Comparison of ENCODE assay signal across 9 mouse cellular contexts in genomic region chr9:40637705-40638393, GRCm38 (mm10). TPM values are rescaled to one million over a fixed set of nuclear protein-coding genes. Genes with fewer than 3 reads are reported as not detected.
DNase-seq lines count a peak whose midpoint lies in the region; ATAC-seq and TF ChIP-seq lines count a peak whose summit lies in the region.
"Had no signal": no experiment of that assay in that cellular context is flagged by ENCODE, and none has a peak within 500 bp of the region (broad histone marks: within the 10 kb centered on the region; RNA-seq: fewer than 3 reads in every experiment).

No protein-coding gene starts in this region.

- no peaks in the 10 kb centered on the region for H3K27me3 ChIP-seq in heart, embryonic 15.5 days
- no peaks in the 10 kb centered on the region for H3K27me3 ChIP-seq in hindbrain, embryonic 12.5 days
- no peaks in the 10 kb centered on the region for H3K27me3 ChIP-seq in midbrain, embryonic 11.5 days (ENCODE audit: control insufficient read depth, insufficient read depth, low read length)

- no peaks in the 10 kb centered on the region for H3K36me3 ChIP-seq in heart, embryonic 15.5 days
- no peaks in the 10 kb centered on the region for H3K36me3 ChIP-seq in hindbrain, embryonic 12.5 days
- H3K36me3 ChIP-seq in midbrain, embryonic 11.5 days (ENCODE audit: control insufficient read depth, insufficient read depth, low read length) = no peaks in the 10 kb centered on the region

- DNase-seq in heart, postnatal 14 days = no peak
- DNase-seq in midbrain, embryonic 11.5 days (ENCODE audit: low spot score, missing footprints) = peak; percentile 92
- no peak for DNase-seq in left cerebral cortex, adult 11 months (ENCODE audit: low spot score)
- DNase-seq in thymus, postnatal 25 days = no peak
- DNase-seq in urinary bladder, postnatal 10 days (ENCODE audit: low spot score) = no peak

- H3K4me3 ChIP-seq in heart, embryonic 15.5 days = peak overlapping the region; percentile 60
- H3K4me3 ChIP-seq in cortical plate, adult 2 months (ENCODE audit: insufficient read depth, low read length) = peak overlapping the region; percentile 37
- H3K4me3 ChIP-seq in hindbrain, embryonic 12.5 days = peak overlapping the region; percentile 27
- peak overlapping the region; percentile 32 for H3K4me3 ChIP-seq in midbrain, embryonic 11.5 days (ENCODE audit: low read depth, low read length)

- ATAC-seq in heart, embryonic 15.5 days (replicated peaks; ENCODE audit: insufficient number of reproducible peaks, insufficient read depth, low FRiP score, low read depth) = peak; percentile 3; the same call in 1 of the 2 replicates
- peak; percentile 15; the same call in 1 of the 2 replicates for ATAC-seq in hindbrain, embryonic 12.5 days (ENCODE audit: low FRiP score)
- ATAC-seq in midbrain, embryonic 11.5 days (ENCODE audit: low FRiP score) = peak; percentile 31

- intact Hi-C loops in heart, postnatal 14 days (cut with DNase I) = no loop called here

- TF ChIP-seq POLR2A in cortical plate, adult 2 months (IDR thresholded peaks at IDR 0.05; ENCODE audit: extremely low read depth, insufficient read depth, low read length) = no peak

- H3K9me3 ChIP-seq in heart, embryonic 15.5 days (replicated peaks) = no peaks in the 10 kb centered on the region
- H3K9me3 ChIP-seq in hindbrain, embryonic 12.5 days (replicated peaks) = no peaks in the 10 kb centered on the region
- H3K9me3 ChIP-seq in midbrain, embryonic 11.5 days (ENCODE audit: control insufficient read depth, low read length) = no peaks in the 10 kb centered on the region

- peak overlapping the region; percentile 57 for H3K9ac ChIP-seq in heart, embryonic 15.5 days
- 0 out of 2 replicates have a peak overlapping the region, but pooled peaks have one; percentile 36 for H3K9ac ChIP-seq in hindbrain, embryonic 12.5 days
- H3K9ac ChIP-seq in midbrain, embryonic 11.5 days (ENCODE audit: low read length) = peak overlapping the region; percentile 55; the same call in 1 of the 2 replicates

- peaks cover 8% of the 10 kb centered on the region for H3K4me1 ChIP-seq in heart, embryonic 15.5 days (replicated peaks)
- H3K4me1 ChIP-seq in cortical plate, adult 2 months (ENCODE audit: control insufficient read depth, insufficient read depth, low read length) = peaks cover 2% of the 10 kb centered on the region; the same call in 1 of the 2 replicates
- H3K4me1 ChIP-seq in hindbrain, embryonic 12.5 days = peaks cover 32% of the 10 kb centered on the region
- peaks cover 16% of the 10 kb centered on the region for H3K4me1 ChIP-seq in midbrain, embryonic 11.5 days (ENCODE audit: control insufficient read depth, insufficient read depth, low read length)

- H3K4me2 ChIP-seq in heart, embryonic 15.5 days = peak overlapping the region; percentile 80
- H3K4me2 ChIP-seq in hindbrain, embryonic 12.5 days (replicated peaks) = peak overlapping the region; percentile 51
- peak overlapping the region; percentile 62 for H3K4me2 ChIP-seq in midbrain, embryonic 11.5 days

- H3K27ac ChIP-seq in heart, embryonic 15.5 days = no peak overlapping the region
- H3K27ac ChIP-seq in cortical plate, adult 2 months (ENCODE audit: insufficient read depth, low read length) = no peak overlapping the region
- H3K27ac ChIP-seq in hindbrain, embryonic 12.5 days = peak overlapping the region; percentile 90
- H3K27ac ChIP-seq in midbrain, embryonic 11.5 days (ENCODE audit: low read depth, low read length) = peak overlapping the region; percentile 73

- TF ChIP-seq CTCF in cortical plate, adult 2 months (IDR thresholded peaks at IDR 0.05; ENCODE audit: extremely low read depth, insufficient read depth, low read length) = no peak

- 37% methylated on average over 8 of the region's 8 CpGs for WGBS in heart, embryonic 15.5 days
- 24% methylated on average over 8 of the region's 8 CpGs for WGBS in hindbrain, embryonic 12.5 days
- WGBS in midbrain, embryonic 11.5 days = 30% methylated on average over 8 of the region's 8 CpGs

RNA-seq across cellular contexts. Expression of gene Gm21915, which starts 32.6 kb away (rescaled TPM):
- polyA plus RNA-seq in heart, embryonic 15.5 days (2015; fragmentation: Nextera tagmentation; extraction: Ambion mirVana) = not detected in 2 replicates
- total RNA-seq in heart, postnatal 14 days (2021) = not detected
- polyA plus RNA-seq in cortical plate, adult 2 months (2012; rRNA removed) = not detected in 2 replicates
- not detected in 2 replicates for polyA plus RNA-seq in hindbrain, embryonic 12.5 days (2016; fragmentation: Nextera tagmentation; extraction: Ambion mirVana)
- polyA plus RNA-seq in midbrain, embryonic 11.5 days (2014; fragmentation: Nextera tagmentation; extraction: Ambion mirVana) = not detected in 2 replicates
- total RNA-seq: layer of hippocampus, adult 18-20 months had no signal

RNA-seq across cellular contexts. Expression of gene Clmp, which starts 47.9 kb away (rescaled TPM):
- 7.9 and 9.8 TPM in 2 replicates for polyA plus RNA-seq in heart, embryonic 15.5 days (2015; fragmentation: Nextera tagmentation; extraction: Ambion mirVana)
- 1 to 10 TPM; 4.2 to 6.0 TPM for total RNA-seq in heart, postnatal 14 days (2021)
- 9.4 and 9.5 TPM in 2 replicates for polyA plus RNA-seq in cortical plate, adult 2 months (2012; rRNA removed)
- polyA plus RNA-seq in hindbrain, embryonic 12.5 days (2016; fragmentation: Nextera tagmentation; extraction: Ambion mirVana) = 59.6 and 62.0 TPM in 2 replicates
- 26.2 and 29.7 TPM in 2 replicates for polyA plus RNA-seq in midbrain, embryonic 11.5 days (2014; fragmentation: Nextera tagmentation; extraction: Ambion mirVana)

Comparison
In these comparisons a context has a peak if more than half of its experiments do, and no peak if none do; other contexts are left out.
1. H3K27ac ChIP-seq: peak in hindbrain, embryonic 12.5 days (single experiment) and midbrain, embryonic 11.5 days (single experiment); none in heart, embryonic 15.5 days (single experiment) and cortical plate, adult 2 months (single experiment).
2. Peak in every context shown above with its lines, with median percentiles within 50 percentile points of each other: ATAC-seq, H3K4me2 ChIP-seq, H3K4me3 ChIP-seq and H3K9ac ChIP-seq.